ENCODE assay signal across 20 mouse cellular contexts in the genomic region with DNA sequence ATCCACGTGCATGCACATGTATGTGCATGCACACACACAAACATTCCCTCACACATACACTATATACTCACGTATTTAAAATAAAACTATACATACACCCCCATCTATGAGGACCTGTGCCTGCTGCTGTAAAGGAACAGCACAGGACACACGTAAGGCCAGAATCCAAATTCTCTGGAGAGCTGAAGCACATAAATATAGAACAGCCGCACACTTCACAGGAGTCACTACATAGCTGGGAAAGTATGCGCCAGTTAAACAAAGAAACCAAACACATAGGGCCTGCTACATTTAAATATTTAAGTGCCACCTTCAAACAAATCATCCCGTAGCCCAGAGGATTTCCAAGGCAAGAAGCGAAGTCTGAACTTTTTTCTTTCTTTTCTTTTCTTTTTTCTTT.
DNase-seq lines count a peak whose midpoint lies in the region; ATAC-seq lines count a peak whose summit lies in the region.
"Had no signal": no experiment of that assay in that cellular context is flagged by ENCODE, and none has a peak within 500 bp of the region (broad histone marks: within the 10 kb centered on the region; RNA-seq: fewer than 3 reads in every experiment).

No protein-coding gene starts in this region.

- no peak for DNase-seq in forebrain, embryonic 11.5 days (ENCODE audit: low spot score)
- DNase-seq in heart, postnatal 36 days, result no peak
- no peak for DNase-seq in lung, adult 18-20 months
- DNase-seq in hindbrain, embryonic 11.5 days (ENCODE audit: low spot score), result no peak
- DNase-seq: adrenal gland, postnatal 25 days; cerebellum, postnatal 10 days; gastrocnemius, postnatal 36 days; kidney, adult 8-10 months; thymus, postnatal 4 days had no signal

- no peak overlapping the region for H3K4me3 ChIP-seq in forebrain, embryonic 12.5 days (replicated peaks)
- no peak overlapping the region for H3K4me3 ChIP-seq in forebrain, embryonic 11.5 days (ENCODE audit: low read depth, low read length)
- no peak overlapping the region for H3K4me3 ChIP-seq in heart, embryonic 15.5 days
- H3K4me3 ChIP-seq in lung, embryonic 16.5 days (ENCODE audit: low read length), result no peak overlapping the region
- H3K4me3 ChIP-seq in stomach, embryonic 16.5 days (replicated peaks; ENCODE audit: low read length), result no peak overlapping the region
- H3K4me3 ChIP-seq in hindbrain, embryonic 11.5 days (ENCODE audit: low read depth, low read length), result no peak overlapping the region
- H3K4me3 ChIP-seq: erythroblast, embryonic 14.5 days; limb, embryonic 13.5 days; liver, embryonic 15.5 days; neural tube, embryonic 13.5 days had no signal

- 70% methylated on average over 7 of the region's 7 CpGs for WGBS in forebrain, embryonic 12.5 days
- WGBS in forebrain, embryonic 11.5 days, result 78% methylated on average over 7 of the region's 7 CpGs
- 45% methylated on average over 7 of the region's 7 CpGs for WGBS in heart, embryonic 15.5 days
- WGBS in lung, embryonic 16.5 days, result 45% methylated on average over 7 of the region's 7 CpGs
- 42% methylated on average over 7 of the region's 7 CpGs for WGBS in stomach, embryonic 16.5 days
- 77% methylated on average over 7 of the region's 7 CpGs for WGBS in hindbrain, embryonic 11.5 days

- H3K9me3 ChIP-seq in forebrain, embryonic 12.5 days, result no peaks in the 10 kb centered on the region
- H3K9me3 ChIP-seq in forebrain, embryonic 11.5 days (ENCODE audit: control insufficient read depth, low read length), result no peaks in the 10 kb centered on the region
- H3K9me3 ChIP-seq in heart, embryonic 15.5 days (replicated peaks), result no peaks in the 10 kb centered on the region
- H3K9me3 ChIP-seq in lung, embryonic 16.5 days (ENCODE audit: control insufficient read depth, low read length), result no peaks in the 10 kb centered on the region
- H3K9me3 ChIP-seq in stomach, embryonic 16.5 days (replicated peaks; ENCODE audit: control insufficient read depth, low read length), result no peaks in the 10 kb centered on the region
- no peaks in the 10 kb centered on the region for H3K9me3 ChIP-seq in hindbrain, embryonic 11.5 days (ENCODE audit: control insufficient read depth, low read length)
- H3K9me3 ChIP-seq: limb, embryonic 13.5 days; liver, embryonic 15.5 days; neural tube, embryonic 13.5 days had no signal

- H3K9ac ChIP-seq in forebrain, embryonic 12.5 days, result no peak overlapping the region
- H3K9ac ChIP-seq in forebrain, embryonic 11.5 days (ENCODE audit: low read length), result no peak overlapping the region
- no peak overlapping the region for H3K9ac ChIP-seq in heart, embryonic 15.5 days
- H3K9ac ChIP-seq in lung, embryonic 16.5 days (ENCODE audit: low read length), result no peak overlapping the region
- H3K9ac ChIP-seq in stomach, embryonic 16.5 days (ENCODE audit: low read length), result no peak overlapping the region
- no peak overlapping the region for H3K9ac ChIP-seq in hindbrain, embryonic 11.5 days (ENCODE audit: low read depth, low read length)
- H3K9ac ChIP-seq: hindbrain, embryonic 14.5 days; limb, embryonic 13.5 days; liver, embryonic 15.5 days; neural tube, embryonic 13.5 days had no signal

- H3K27me3 ChIP-seq in forebrain, embryonic 12.5 days, result no peaks in the 10 kb centered on the region
- H3K27me3 ChIP-seq in forebrain, embryonic 11.5 days (ENCODE audit: control insufficient read depth, insufficient read depth, low read length), result no peaks in the 10 kb centered on the region
- H3K27me3 ChIP-seq in heart, embryonic 15.5 days, result no peaks in the 10 kb centered on the region
- H3K27me3 ChIP-seq in lung, embryonic 16.5 days (ENCODE audit: control insufficient read depth, insufficient read depth, low read depth, low read length), result no peaks in the 10 kb centered on the region
- H3K27me3 ChIP-seq in stomach, embryonic 16.5 days (ENCODE audit: control insufficient read depth, insufficient read depth, low read length), result no peaks in the 10 kb centered on the region
- no peaks in the 10 kb centered on the region for H3K27me3 ChIP-seq in hindbrain, embryonic 11.5 days (ENCODE audit: control insufficient read depth, insufficient read depth, low read length)
- H3K27me3 ChIP-seq: CH12.LX; limb, embryonic 13.5 days; liver, embryonic 15.5 days; neural tube, embryonic 13.5 days had no signal

- no peaks in the 10 kb centered on the region for H3K36me3 ChIP-seq in forebrain, embryonic 12.5 days (replicated peaks)
- H3K36me3 ChIP-seq in forebrain, embryonic 11.5 days (ENCODE audit: control insufficient read depth, insufficient read depth, low read length), result no peaks in the 10 kb centered on the region
- H3K36me3 ChIP-seq in heart, embryonic 15.5 days, result no peaks in the 10 kb centered on the region
- no peaks in the 10 kb centered on the region for H3K36me3 ChIP-seq in lung, embryonic 16.5 days (ENCODE audit: control insufficient read depth, insufficient read depth, low read length)
- no peaks in the 10 kb centered on the region for H3K36me3 ChIP-seq in stomach, embryonic 16.5 days (ENCODE audit: control insufficient read depth, insufficient read depth, low read length)
- H3K36me3 ChIP-seq in hindbrain, embryonic 11.5 days (ENCODE audit: control insufficient read depth, insufficient read depth, low read length), result no peaks in the 10 kb centered on the region
- H3K36me3 ChIP-seq: limb, embryonic 13.5 days; liver, embryonic 15.5 days; neural tube, embryonic 13.5 days had no signal

- peak overlapping the region; percentile 42; the same call in 1 of the 2 replicates for H3K27ac ChIP-seq in forebrain, embryonic 12.5 days
- no peak overlapping the region for H3K27ac ChIP-seq in forebrain, embryonic 11.5 days (ENCODE audit: low read depth, low read length)
- H3K27ac ChIP-seq in heart, embryonic 15.5 days, result peak overlapping the region; percentile 81
- peak overlapping the region; percentile 81 for H3K27ac ChIP-seq in lung, embryonic 16.5 days (ENCODE audit: low read length)
- peak overlapping the region; percentile 64; the same call in 1 of the 2 replicates for H3K27ac ChIP-seq in stomach, embryonic 16.5 days (ENCODE audit: low read length)
- no peak overlapping the region for H3K27ac ChIP-seq in hindbrain, embryonic 11.5 days (ENCODE audit: low read depth, low read length)
- H3K27ac ChIP-seq: hindbrain, embryonic 14.5 days; limb, embryonic 13.5 days; liver, embryonic 15.5 days had no signal

- no peak overlapping the region for H3K4me2 ChIP-seq in forebrain, embryonic 12.5 days
- no peak overlapping the region for H3K4me2 ChIP-seq in forebrain, embryonic 11.5 days (ENCODE audit: low read depth, low read length, severe bottlenecking)
- peak overlapping the region; percentile 9 for H3K4me2 ChIP-seq in heart, embryonic 15.5 days
- peak overlapping the region; percentile 46 for H3K4me2 ChIP-seq in lung, embryonic 16.5 days (ENCODE audit: low read depth, low read length)
- peak overlapping the region; percentile 37 for H3K4me2 ChIP-seq in stomach, embryonic 16.5 days (ENCODE audit: low read depth, low read length)
- H3K4me2 ChIP-seq in hindbrain, embryonic 11.5 days (replicated peaks; ENCODE audit: low read depth, low read length), result no peak overlapping the region
- H3K4me2 ChIP-seq: hindbrain, embryonic 14.5 days; limb, embryonic 13.5 days; liver, embryonic 15.5 days; neural tube, embryonic 13.5 days had no signal

- no peak for ATAC-seq in forebrain, embryonic 12.5 days (ENCODE audit: low FRiP score)
- no peak for ATAC-seq in forebrain, embryonic 11.5 days (replicated peaks; ENCODE audit: low FRiP score)
- peak; percentile 81; the same call in 1 of the 2 replicates for ATAC-seq in heart, embryonic 15.5 days (replicated peaks; ENCODE audit: insufficient number of reproducible peaks, insufficient read depth, low FRiP score, low read depth)
- peak; percentile 89 for ATAC-seq in lung, embryonic 16.5 days (ENCODE audit: low read depth)
- ATAC-seq in stomach, embryonic 16.5 days (ENCODE audit: insufficient read depth, low FRiP score), result peak; percentile 81
- ATAC-seq in hindbrain, embryonic 11.5 days (ENCODE audit: low FRiP score), result no peak
- ATAC-seq: activated CD4-positive, CD25-positive, alpha-beta regulatory T cell, adult 4 months had no signal

- intact Hi-C loops in heart, postnatal 36 days (cut with DNase I), result loop anchor here (5.0 kb wide), 2 partner anchors 74 to 156 kb away; a partner anchor contains a TSS

- H3K4me1 ChIP-seq in forebrain, embryonic 12.5 days, result peaks cover 12% of the 10 kb centered on the region
- H3K4me1 ChIP-seq in forebrain, embryonic 11.5 days (replicated peaks; ENCODE audit: control insufficient read depth, insufficient read depth, low read length), result no peaks in the 10 kb centered on the region
- peaks cover 23% of the 10 kb centered on the region for H3K4me1 ChIP-seq in heart, embryonic 15.5 days (replicated peaks)
- H3K4me1 ChIP-seq in lung, embryonic 16.5 days (replicated peaks; ENCODE audit: control insufficient read depth, insufficient read depth, low read length), result peaks cover 13% of the 10 kb centered on the region
- peaks cover 10% of the 10 kb centered on the region; the same call in 1 of the 2 replicates for H3K4me1 ChIP-seq in stomach, embryonic 16.5 days (ENCODE audit: control insufficient read depth, insufficient read depth, low read length)
- no peaks in the 10 kb centered on the region for H3K4me1 ChIP-seq in hindbrain, embryonic 11.5 days (replicated peaks; ENCODE audit: control insufficient read depth, insufficient read depth, low read length)

Comparison
In these comparisons a context has a peak if more than half of its experiments do, and no peak if none do; other contexts are left out.
1. H3K27ac ChIP-seq: peak in forebrain, embryonic 12.5 days (single experiment), heart, embryonic 15.5 days (single experiment), lung, embryonic 16.5 days (single experiment) and stomach, embryonic 16.5 days (single experiment); none in forebrain, embryonic 11.5 days (single experiment) and hindbrain, embryonic 11.5 days (single experiment).
2. ATAC-seq: peak in heart, embryonic 15.5 days (single experiment), lung, embryonic 16.5 days (single experiment) and stomach, embryonic 16.5 days (single experiment); none in forebrain, embryonic 12.5 days (single experiment), forebrain, embryonic 11.5 days (single experiment) and hindbrain, embryonic 11.5 days (single experiment).
3. H3K4me2 ChIP-seq: peak in heart, embryonic 15.5 days (single experiment), lung, embryonic 16.5 days (single experiment) and stomach, embryonic 16.5 days (single experiment); none in forebrain, embryonic 12.5 days (single experiment), forebrain, embryonic 11.5 days (single experiment) and hindbrain, embryonic 11.5 days (single experiment).